Mouse (Mus musculus) lung, postnatal 25 days (tissue): Measurements from ENCODE around the gene Csf1.

Experiments
- DNase-seq: peaks from one replicate; pipeline ENCODE4 v3.0.0; 2022; ENCODE audit warnings: low spot score

The Csf1 gene

GRCm38 (mm10) chr3:107703675-107704370 is 56.4 kb downstream of the Csf1 start:
- DNase-seq, result peak; percentile 26

- DNase-seq, result no peak
Observed at GRCm38 (mm10) chr3:107701767-107702394, 58.4 kb downstream of the Csf1 start.

GRCm38 (mm10) chr3:107700625-107701024 is 59.6 kb downstream of the Csf1 start:
- no peak for DNase-seq

GRCm38 (mm10) chr3:107696910-107697309 is 63.4 kb downstream of the Csf1 start:
- no peak for DNase-seq

GRCm38 (mm10) chr3:107695948-107696881 is 64.1 kb downstream of the Csf1 start, which contains the start of gene Ahcyl1:
Ahcyl1 (minus strand) TSS chr3:107696560.
- DNase-seq, result peak; percentile 99

- peak; percentile 7 for DNase-seq
Observed at GRCm38 (mm10) chr3:107695219-107695947, 64.9 kb downstream of the Csf1 start.

- DNase-seq, result no peak
Observed at GRCm38 (mm10) chr3:107694256-107694900, 65.9 kb downstream of the Csf1 start.
